Mouse (Mus musculus) testis, postnatal 14 days (tissue): ENCODE results near the gene Heatr6.

Experiments
- DNase-seq: peaks from one replicate; pipeline ENCODE4 v3.0.0; 2021; ENCODE audit warnings: low spot score

Heatr6 gene

DNA sequence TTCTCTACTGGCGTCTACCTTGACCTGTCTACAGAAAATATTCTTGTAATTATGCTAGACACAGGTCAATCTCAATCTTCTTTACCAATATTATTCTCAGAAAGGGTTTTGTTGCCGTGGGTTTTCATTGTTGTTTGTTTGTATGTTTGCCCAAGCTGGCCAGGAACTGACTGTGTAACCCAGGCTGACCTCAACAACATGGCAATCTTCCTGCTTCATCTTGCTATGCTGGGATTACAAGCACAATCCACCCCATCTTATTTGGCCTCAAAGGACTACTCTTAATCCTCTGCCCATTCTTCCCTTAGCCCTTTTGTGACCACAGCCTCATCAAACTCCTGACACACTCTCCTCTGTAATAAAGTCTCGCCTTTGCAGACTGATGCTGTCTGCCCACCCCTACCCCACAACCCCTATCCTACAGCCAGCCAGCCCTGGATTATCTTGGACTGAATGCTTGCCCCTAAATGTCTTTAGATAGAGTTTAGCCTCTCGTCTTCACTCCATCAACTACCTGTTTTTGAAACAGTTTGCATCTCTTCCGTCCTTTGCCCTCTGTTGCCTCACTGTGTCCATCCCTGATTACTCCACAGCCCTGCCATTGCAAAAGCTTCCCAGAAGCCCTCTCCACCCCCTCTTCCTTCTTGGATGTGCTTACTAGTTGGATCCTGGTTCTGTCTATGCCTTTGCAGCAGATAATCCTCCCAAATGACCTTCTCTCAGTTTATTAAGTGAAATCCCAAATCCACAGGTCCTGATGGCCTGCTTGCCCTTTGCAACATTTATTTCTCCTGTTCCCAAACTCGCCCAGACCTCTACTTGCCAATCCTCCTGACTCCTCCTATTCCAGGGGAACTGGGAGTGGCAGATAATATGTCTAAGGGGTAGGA, 5.9 kb upstream of the Heatr6 start:
- DNase-seq, result no peak

DNA sequence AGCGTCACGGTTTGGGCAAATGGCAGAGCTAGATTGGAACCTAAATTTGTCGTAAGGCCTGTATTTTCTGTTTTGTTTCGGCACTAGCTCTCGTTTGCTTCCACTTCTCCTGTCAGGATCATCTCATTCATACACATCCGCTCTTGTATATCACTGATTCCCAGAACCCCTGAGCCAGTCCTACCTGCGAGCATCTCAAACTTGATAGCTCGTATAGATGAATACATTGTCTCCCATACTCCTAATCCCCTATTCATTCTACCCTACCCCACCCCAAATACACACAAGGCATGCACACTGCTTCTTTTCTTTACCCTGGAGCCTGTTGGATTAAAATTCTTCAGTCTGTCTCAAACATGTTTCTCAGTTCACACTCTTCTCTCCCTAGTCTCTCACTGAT, 731 bp downstream of the Heatr6 start:
- DNase-seq, result no peak

DNA sequence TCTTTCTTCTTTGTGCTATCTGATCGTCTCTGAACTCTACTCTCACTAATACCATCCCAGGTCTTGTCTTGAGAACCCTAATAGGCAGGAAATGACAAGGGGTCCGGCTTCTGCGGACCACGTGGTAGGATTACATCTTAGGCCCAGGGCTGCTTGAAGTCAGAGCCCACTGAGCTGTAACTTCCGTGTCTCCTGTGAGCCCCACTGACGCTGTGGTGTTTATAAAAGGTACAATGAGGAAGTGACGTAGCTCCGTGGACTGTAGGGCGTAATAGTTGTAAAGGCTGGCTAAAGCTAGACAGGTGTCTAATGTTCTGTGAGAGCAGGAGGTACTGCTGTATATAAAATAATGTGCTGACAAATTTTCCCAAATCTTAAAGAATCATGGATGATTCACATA, 13.8 kb downstream of the Heatr6 start:
- DNase-seq, result no peak

DNA sequence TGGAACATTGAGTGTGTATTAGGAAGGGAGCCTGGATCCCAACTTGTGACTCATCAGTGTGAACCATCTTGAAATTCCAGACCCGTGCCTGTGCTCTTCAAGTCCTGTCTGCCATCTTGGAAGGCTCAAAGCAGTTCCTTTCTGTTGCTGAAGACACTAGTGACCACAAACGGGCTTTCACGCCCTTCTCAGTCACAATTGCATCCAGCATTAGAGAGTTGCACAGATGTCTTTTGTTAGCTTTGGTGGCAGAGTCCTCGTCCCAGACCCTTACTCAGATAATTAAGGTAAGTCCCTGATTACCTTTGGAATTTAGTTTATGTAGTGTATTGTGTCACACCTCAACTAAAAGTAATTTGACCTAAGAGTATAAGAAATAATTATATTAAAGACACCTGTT, 15.5 kb downstream of the Heatr6 start:
- no peak for DNase-seq

DNA sequence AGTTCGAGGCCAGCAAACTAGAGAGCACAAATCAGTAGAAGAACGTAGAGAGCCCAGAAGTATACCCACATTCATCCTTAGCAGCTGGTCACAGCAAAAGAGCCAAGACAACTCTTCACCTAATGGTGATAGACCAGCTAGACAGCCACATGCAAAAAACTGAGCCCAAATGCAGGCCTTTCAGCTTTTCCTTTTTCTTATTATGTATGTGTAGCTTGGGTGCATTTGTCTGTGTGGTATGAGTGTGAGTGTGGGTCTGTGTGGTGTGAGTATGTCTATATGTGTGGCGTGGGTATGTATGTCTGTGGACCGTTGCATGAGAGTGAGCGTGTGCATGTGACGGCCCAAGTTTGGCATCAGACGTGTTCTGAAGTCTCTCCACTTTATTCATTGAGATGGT, 17.5 kb downstream of the Heatr6 start:
- DNase-seq, result no peak

DNA sequence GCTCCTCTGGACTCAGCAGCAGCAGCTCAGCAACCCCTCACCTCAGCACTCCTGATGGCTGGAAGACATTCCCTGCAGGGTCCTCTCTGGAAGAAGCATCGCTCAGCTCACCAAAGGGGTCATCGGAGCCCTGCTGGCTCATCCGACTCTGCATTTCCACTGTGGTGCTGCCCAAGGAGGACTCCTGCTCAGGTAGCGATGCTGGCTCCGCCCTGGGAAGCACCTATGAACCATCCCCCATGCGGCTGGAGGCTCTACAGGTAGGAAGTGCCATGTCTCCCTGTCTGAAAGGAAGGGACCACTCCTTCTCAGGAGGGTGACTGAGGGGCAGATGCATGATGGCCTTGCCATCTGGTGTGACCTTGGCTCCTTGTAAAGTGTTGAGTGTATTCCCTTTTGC, 18.8 kb downstream of the Heatr6 start:
- DNase-seq, result no peak

DNA sequence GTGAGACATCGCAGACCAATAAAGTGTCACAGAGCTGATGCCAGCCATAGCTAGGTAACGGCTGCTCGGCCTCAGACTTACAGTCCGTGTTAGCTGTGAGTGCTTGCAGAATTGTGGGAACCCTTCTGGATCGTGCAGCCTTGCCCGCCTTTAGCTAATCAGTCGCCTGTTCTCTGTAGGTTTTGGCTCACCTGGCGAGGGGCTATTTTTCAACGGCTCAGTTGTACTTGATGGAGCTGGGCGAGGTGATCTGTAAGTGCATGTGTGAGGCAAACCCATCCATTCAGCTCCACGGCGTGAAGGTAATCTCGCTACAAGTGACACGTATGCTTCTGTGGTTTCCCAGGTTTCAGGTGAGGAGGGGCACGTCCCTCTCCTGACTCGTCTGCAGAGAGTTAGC, 20.2 kb downstream of the Heatr6 start:
- DNase-seq, result no peak

DNA sequence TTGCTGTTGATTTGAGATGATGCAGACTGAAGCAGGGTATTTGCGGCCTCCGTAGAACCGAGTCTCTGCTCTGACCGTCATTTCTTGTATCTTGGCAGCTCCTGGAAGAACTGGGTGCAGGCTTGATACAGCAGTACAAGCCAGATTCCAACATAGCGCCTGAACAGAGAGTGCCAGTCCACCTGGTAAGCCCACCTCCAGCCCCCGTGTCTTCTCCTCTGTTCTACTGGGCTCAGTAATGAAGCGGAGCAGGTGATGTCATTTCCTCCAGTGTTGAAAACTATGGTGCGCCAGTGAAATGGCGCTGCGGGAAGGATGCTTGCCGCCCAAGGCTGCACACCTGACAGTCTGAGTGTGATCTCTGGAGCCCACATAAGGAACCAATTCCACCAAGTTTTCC, 20.8 kb downstream of the Heatr6 start:
- DNase-seq, result no peak

DNA sequence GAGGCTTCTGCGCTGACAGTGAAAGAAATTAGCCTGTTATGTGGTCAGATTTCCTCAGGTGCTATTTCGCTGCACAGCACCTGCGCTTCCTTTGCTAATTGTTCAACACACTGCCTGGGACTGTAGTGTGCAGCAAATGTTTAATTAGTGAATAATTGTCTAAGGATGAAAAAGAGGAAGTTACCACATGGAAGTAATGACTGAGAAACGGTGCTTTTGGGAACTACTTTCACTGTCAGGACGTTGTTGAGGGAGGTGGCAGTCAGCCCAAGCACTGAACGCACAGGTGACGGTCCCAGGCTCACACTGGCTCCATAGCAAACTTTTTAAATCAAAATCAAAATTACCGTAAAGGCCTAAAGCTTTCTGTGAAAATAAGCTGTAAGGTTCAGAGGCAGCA, 23.3 kb downstream of the Heatr6 start:
- DNase-seq, result no peak

DNA sequence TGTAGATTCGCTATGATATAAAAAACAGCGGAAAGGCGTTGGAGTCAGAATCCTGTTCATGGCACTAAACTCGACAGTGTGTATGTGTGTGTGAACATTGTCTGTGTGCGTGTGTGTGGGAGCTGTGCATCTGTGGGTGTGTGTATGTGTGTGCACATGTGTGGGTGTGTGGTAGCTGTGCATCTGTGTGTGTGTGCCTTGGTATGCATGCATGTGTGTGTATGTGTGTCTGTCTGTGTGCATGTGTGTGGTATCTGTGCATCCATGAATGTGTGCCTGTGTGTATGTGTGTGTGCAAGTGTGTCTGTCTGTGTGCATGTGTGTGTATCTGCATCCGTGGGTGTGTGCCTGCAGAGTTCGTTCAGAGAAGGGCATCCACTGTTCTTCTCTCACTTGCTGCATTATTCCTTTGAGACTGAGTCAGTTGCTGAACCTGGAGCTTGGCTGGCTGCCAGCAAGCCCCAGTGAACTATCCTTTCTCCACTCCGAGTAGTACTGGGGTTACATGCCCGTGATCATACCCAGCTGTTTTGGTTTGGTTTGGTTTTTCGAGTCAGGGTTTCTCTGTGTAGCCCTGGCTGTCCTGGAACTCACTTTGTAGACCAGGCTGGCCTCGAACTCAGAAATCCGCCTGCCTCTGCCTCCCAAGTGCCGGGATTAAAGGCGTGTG, 30.6 kb downstream of the Heatr6 start:
- DNase-seq, result no peak

DNA sequence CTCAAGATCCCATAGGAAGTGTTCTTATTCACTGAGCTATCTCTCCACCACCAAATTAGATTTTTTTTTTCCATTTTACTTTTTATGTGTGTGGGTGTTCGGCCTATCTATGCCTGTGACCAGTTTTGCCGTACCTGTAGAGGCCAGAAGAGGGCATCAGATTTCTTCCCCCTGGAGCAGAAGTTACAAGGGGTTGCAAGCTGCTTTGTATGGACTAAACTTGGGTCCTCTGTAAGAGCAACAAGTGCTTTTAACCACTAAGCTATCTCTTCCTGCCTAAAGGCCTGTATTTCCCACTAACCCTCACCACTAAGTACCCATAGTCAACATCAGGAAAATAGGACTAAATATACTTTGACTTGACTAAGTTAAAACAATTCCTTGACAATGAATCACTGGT, 31.2 kb downstream of the Heatr6 start:
- DNase-seq, result no peak

DNA sequence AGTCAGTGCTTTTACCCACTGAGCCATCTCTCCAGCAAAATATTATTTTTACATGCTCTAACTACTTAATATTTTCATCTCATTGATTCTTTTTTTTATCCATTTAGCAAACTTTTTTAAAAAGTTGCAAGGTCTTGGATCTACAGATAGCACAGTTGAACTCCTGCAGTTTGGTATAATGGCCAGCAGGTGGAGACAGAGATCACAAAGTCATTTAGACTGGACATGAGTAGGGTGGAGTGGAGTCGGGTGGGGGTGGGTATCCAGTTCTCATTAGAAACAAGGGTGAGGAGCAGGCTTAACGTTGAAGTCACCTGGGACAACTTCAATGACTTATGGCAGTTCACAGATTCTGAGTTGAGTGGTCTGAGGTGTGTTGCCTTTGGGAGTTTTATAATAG, 31.9 kb downstream of the Heatr6 start:
- DNase-seq, result no peak

DNA sequence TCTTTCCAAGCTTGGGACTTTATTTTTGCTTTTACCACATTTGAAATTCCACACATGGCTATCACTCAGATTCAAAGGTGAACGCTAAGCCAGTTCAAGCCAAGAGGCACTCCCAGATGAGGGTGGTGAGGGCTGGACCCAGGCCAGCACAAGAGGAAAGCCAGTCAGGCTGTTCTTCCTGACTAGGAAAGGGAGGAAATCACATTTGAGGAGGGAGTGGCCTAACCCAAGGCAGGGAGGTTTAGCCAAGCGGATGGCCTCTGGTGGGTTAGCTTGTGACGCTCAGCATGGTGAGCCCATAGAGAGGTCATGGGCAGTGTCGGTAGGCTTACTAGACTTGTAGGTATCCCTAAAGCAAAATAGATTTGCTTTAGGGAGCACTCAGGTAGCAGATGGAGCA, 33.3 kb downstream of the Heatr6 start:
- no peak for DNase-seq

DNA sequence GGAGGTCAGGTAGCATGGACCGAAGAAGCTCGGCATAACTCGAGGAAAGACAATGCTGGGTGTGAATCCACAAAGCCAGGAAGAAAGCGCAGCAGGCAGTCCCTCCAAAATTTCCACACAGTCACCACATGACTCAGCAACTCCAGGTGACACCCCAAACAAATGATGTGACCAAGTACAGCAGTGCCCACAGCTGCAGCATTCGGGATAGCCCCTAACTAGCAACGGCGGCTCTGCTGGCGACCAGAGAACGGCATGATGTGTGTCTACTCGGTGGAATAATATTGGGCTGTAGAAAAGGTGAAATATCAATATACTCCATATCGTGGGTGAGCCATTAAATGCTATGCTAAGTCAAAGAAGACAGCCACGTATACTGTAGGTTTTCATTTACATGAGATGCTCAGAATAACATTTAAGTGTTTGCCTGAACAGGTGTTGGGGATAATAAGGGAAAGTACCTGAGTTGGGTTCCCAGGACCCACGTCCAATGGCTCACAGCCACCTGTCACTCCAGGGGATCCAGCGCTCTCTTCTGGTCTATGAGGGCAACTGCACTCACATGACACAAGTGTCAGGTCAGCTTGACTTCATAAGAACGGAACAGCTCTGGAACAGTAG, 34.0 kb downstream of the Heatr6 start:
- DNase-seq, result no peak

DNA sequence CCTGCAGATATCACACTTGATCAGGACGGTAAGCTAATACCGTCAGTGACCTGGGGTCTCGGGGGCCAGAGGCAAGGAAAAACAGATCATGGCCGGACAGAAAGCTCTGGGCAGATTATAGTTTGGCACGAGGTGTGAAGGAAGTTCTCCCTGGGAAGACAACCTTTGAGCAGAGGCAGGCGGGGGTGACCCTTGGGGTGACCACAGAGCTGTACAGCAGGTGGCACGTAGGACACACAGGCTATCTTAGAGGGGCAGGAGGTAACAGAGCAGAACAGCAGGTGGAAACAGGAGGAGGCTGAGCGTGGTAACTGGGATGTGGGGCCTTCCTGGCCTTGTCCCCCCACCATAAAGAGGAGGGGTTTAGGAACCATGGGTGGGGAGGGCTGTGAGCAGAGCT, 34.8 kb downstream of the Heatr6 start:
- no peak for DNase-seq

DNA sequence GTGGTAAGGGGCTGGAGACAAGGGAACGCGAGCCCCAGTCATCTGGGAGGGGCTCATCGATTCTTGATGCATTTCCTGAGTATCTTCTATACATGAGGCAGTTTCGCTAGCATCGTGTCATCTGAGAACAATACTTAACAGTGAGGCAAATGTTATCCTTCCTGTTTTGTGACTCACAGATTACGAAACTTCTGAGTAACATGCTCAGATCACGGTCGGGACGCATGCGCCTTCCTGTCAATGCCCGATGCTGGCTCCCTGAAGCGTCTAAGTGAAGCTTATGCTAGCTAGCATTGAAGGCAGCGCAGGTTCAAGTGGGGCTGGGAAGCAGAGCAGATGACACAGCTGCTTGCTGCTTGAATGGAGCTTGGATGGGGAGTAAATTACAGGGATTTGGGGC, 35.8 kb downstream of the Heatr6 start:
- DNase-seq, result no peak

DNA sequence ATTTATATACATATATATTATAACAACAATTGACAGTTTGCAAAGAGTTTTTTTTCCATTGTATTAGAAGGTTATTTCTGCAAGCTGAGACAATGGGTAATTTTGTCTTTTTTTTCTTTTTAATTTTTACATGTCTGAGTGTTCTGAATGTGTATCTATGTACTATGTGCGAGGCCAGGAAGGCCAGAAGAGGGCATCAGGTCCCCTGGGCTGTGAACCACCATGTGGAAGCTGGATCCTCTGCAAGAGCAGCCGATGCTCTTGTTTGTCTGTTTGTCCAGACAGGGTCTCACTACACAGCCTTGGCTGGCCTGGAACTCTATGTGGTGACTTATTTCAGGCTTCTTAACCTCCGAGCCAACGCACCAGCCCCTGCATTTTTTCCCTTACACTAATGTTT, 37.6 kb downstream of the Heatr6 start:
- no peak for DNase-seq

DNA sequence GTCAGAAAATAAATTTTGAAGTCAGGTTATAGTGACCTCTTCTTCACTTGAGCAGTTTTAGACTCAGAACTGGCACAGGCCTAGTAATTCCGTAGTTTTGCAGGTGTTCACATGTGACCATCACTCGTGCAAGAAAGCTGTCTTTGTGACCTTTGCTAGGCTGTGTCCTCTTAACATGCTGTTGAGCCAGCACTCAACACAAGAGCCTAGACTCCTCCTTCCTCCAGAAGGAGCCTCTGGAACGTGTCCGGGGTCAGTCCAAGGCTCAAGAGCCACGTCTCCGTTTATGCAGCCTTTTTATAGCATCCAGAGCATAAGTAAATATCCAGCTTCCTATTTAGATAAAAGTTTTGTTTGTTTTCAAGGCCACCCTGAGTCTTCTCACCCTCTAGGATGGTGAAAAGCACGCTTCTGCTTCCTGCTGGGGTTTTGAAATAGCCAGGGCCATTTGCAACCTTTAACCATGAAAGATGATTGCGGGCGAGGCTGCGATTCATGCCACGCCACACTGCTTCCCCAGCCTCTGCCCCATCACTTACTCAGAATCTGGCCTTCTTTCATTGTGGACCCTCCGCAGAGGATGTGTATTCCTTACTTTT, 38.9 kb downstream of the Heatr6 start:
- DNase-seq, result no peak

DNA sequence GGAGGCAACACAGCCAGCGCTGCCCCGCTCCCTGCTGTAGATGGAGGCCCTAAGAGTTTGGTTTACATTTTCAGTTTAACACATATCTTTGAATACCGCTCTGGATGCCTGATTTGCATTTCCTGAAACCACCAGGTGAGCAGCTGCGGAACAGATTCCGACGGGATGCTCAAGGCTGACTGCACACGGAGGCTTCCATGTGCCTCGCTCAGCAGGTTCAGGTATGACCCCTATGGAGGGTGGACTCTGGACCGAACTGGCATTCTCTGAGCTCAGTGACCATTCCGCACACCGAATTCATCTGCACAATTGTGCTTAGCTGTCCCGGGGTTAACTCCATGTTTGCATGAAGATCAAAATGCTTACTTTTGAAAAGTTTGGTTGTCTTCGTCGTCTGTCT, 39.8 kb downstream of the Heatr6 start:
- no peak for DNase-seq

DNA sequence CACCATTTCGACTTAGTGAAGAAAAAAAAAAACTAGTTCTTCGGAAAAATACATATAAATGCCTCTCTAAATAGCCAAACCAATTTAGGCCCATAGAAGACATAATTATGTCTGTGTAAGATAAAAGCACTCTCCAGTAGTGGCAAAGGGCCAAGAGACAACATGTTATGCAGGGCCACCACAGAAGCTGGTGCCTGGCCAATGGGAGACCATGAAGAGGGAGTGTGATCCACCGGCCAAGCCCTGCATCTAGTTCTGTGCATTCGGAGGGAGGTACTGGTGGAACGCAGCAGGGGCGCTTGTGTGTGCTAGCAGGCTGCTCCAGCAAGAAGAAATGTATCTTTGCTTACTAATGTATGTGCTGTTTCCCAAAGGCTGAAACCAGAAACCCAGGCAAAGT, 42.6 kb downstream of the Heatr6 start:
- DNase-seq, result no peak

DNA sequence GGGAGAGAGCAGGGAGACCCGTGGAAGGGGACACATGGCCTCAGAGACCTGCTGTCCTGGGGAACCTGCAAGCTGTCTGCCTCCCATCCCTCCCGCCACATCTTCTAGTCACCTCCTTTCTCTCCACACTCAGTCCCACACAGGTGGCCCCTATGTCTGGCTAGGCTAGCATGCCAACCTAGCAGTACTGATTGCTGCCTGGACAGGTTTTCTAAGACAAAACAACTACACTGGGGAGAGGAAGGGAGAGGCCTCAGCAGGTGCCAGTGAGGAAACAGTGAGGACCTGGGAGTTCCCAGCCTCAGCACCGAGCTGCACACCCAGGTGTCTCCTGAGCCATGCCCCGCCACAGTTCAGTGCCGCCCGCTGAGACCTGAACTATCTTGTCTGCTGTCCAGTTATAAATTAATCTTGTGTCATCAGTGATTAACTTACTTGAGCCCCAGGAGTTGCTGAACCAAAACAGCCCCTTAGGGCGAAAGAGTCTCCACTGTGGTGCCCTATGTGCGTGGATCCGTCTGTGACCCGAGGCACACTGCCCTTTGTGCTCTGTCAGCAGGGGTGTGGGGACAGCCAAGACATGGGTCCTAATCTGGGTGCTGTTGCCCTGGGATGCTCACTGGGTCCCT, 43.6 kb downstream of the Heatr6 start:
- no peak for DNase-seq

DNA sequence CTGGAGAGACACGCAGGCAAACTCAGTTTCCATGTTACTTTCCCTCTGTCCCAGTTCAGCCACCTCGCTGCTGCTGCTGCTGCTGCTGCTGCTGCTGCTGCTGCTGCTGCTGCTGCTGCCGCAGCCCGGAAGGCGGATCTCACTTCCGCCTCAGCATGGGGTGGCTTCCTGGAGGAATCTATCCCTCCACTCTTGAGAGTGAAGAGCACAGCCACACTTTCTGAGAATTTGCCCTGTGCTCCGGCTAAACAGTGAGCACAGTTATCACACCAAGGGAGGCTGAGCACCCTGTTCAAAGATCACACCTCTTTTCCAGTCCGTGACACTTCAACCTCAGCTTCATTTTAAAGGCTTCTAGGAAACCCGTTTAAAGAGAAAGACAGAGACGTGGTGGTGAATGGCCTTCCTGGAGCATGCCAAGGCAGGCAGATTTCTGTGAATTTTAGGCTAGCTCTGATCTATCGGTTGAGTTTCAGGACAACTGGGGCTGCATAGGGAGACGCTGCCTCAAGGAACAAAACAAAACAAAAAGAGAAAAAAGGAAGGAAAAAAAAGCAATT, 46.5 kb downstream of the Heatr6 start:
- DNase-seq, result no peak
